Mouse (Mus musculus): ENCODE measurements around the gene Sec22b. TPM values are rescaled to one million over a fixed set of nuclear protein-coding genes. Genes with fewer than 3 reads are reported as not detected.
A peak's percentile ranks its signal among the peaks of the same experiment; 100 is the strongest.

The Sec22b gene
- polyA plus RNA-seq, 1 experiment from 2014 or later = 154 TPM

DNA sequence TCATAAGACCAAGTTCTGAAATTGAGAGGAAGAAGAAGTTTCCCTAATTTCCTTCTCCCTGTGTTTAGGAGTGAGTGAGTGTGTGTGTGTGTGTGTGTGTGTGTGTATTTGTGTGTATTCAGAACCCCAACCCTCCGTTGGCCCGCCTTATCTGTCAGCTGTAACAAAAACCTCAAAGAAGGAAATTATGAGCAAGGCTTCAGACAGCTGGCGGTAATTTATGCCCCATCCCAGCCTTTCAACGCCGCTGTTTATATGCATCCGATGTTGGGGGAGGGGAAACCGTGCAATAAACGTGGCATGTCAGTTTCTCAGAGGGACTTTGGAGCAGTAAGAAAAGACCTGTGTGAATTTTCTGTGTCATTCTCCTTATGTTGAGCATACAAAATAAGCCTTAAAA is 24.7 kb upstream of the Sec22b start:
- Histone ChIP-seq H3K9me3 (no peaks in the 10 kb centered on the region), H3K27ac (no peak overlapping the region), H3K27me3 (ENCODE audit: insufficient read depth, poor library complexity, severe bottlenecking) (no peaks in the 10 kb centered on the region), H3K4me3 (no peak overlapping the region), H3K4me1 (peaks cover 9% of the 10 kb centered on the region; the same call in 1 of the 2 replicates), H3K36me3 (no peaks in the 10 kb centered on the region)
- DNase-seq (ENCODE audit: low spot score) = no peak
- 60% methylated on average over 8 of the region's 8 CpGs for WGBS

DNA sequence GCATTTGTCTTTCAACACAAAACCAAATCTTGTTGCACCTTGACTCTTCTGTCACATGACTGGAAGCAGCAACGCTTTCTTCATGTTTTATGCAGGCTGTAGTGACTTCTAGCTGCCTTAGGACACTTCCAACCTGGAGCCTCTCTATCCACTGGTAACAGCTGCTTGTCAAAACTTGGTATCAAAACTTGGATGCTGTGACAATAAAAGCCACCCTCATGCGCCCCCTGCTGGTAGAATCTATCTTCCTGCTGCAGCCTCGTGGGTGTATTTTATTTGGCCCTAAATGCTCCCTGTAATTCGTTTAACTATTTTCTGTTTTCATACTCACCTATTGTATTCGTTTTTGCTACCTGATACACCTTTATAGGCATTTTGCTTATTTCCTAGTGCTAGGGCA is 21.8 kb upstream of the Sec22b start:
- no peak overlapping the region for H3K4me3 ChIP-seq
- peak; percentile 83 for DNase-seq (ENCODE audit: low spot score)
- H3K9me3 ChIP-seq = no peaks in the 10 kb centered on the region
- peaks cover 9% of the 10 kb centered on the region; the same call in 1 of the 2 replicates for H3K4me1 ChIP-seq
- no peak overlapping the region for H3K27ac ChIP-seq
- no peaks in the 10 kb centered on the region for H3K27me3 ChIP-seq (ENCODE audit: insufficient read depth, poor library complexity, severe bottlenecking)
- WGBS = 17% methylated on average over 5 of the region's 5 CpGs
- H3K36me3 ChIP-seq = no peaks in the 10 kb centered on the region

DNA sequence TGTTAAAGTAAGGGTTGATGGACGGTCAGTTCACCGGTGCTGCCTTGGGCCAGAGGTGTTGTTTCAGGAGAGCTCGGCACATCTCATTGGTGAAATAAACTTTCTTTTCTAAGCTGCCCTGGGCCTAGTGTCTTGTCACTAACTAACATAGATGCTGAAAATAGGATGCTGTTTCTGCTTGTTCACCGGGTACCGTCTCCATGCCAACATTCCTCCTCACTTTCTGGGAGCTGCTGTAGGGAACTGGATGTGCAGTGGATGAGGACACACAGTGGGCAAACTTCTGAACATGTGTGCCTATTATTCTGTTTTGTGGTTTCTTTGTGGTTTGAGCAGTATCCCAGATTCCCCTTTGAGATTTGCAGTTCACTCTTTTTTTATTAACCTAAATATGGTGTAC is 19.4 kb upstream of the Sec22b start:
- no peak for DNase-seq (ENCODE audit: low spot score)
- H3K27ac ChIP-seq = no peak overlapping the region
- WGBS = 93% methylated on average over 5 of the region's 5 CpGs

DNA sequence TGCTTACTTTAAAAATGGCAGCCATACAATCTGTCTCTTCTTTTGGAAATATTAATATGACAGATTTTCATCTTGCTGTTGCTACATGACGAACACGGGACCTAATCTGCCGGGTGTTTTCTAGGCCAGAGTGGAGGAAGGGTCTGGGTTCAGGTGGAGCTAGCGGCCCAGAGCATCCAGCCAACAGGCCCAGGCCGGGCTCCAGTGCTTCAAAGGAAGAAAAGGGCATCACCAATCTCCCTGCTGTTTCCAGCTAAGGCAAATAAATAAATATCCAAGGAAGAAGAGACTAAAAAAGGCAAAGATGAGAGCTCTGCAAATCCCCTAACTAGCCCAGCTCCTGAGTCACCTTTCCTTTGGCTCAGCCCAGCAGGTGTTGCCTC is 13.2 kb upstream of the Sec22b start:
- DNase-seq (ENCODE audit: low spot score) = no peak
- H3K4me1 ChIP-seq = peaks cover 11% of the 10 kb centered on the region
- peak overlapping the region; percentile 68 for H3K4me3 ChIP-seq
- H3K9me3 ChIP-seq = no peaks in the 10 kb centered on the region
- WGBS = 63% methylated on average over 5 of the region's 5 CpGs
- H3K36me3 ChIP-seq = no peaks in the 10 kb centered on the region
- H3K27ac ChIP-seq = no peak overlapping the region
- H3K27me3 ChIP-seq (ENCODE audit: insufficient read depth, poor library complexity, severe bottlenecking) = peaks cover 52% of the 10 kb centered on the region

More for the DNA sequence above, 19.4 kb upstream of the Sec22b start:
- no peaks in the 10 kb centered on the region for H3K27me3 ChIP-seq (ENCODE audit: insufficient read depth, poor library complexity, severe bottlenecking)
- H3K4me1 ChIP-seq = peaks cover 3% of the 10 kb centered on the region; the same call in 1 of the 2 replicates
- no peaks in the 10 kb centered on the region for H3K36me3 ChIP-seq
- no peak overlapping the region for H3K4me3 ChIP-seq
- no peaks in the 10 kb centered on the region for H3K9me3 ChIP-seq

DNA sequence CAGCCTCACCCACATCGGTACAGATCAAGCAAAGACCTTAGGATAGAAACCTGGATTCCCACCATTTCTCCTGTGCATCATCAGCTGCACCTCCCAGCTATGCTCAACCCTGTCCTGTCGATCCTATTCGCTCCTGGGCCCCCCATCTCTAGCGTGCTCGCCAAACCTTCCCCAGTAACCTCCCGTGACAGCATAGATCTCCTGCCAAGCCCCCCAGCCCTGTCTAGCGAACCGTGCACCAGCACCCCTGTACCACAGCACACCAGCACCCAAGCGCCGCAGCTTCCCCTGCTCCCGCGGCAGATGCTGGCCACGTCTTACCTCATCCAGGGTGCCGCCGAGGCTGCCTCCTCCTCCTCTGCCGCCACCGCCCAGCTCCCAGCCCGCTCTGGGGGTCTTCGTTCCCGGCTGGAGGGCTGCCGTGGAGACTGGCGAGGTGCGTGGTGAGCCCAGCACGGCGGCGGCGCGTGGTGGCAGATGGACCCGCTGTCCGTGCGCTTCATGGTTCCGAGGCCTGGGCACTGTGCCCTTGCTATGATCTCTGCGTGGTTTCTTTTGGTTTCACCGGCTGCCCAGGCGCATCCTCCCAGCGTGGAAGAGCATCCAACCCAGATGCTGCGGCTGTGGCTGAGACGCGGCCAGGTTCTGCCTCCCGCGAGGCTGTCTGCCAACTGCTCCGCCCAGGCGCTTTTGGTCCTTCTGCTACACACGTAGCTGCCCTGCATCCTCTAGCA is 12.7 kb upstream of the Sec22b start, which contains the start of gene Pde4dip:
TSS of gene Pde4dip (minus strand) at position 540 of the 734 bp plus-strand sequence.
- peaks cover 11% of the 10 kb centered on the region for H3K4me1 ChIP-seq
- H3K4me3 ChIP-seq = peak within 1 kb of the TSS; percentile 68
- H3K27me3 ChIP-seq (ENCODE audit: insufficient read depth, poor library complexity, severe bottlenecking) = peaks cover 52% of the 10 kb centered on the region
- 3% methylated on average over 44 of the region's 44 CpGs for WGBS
- peak within 1 kb of the TSS; percentile 47 for H3K27ac ChIP-seq
- no peaks in the 10 kb centered on the region for H3K36me3 ChIP-seq
- DNase-seq (ENCODE audit: low spot score) = no peak
- no peaks in the 10 kb centered on the region for H3K9me3 ChIP-seq

DNA sequence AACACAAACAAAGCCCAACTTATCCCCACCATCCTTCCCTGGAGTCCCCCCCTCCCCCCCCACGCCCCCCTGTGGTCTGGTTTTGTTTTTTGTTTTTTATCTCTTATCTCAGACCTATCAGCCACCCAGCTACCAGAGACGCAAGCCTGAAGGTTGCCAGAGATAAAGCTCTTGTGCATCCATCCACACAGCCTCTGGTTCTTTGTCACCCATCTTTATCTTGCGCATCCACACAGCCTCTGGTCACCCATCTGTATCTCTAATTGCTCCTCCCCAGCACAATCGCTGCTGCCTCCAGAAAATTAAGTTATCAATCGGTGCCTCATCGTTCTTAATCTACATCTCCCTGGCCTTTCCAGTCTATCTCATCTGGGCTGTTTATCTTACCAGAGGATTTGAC is 10.8 kb upstream of the Sec22b start:
- DNase-seq (ENCODE audit: low spot score) = no peak
- Histone ChIP-seq H3K36me3 (no peaks in the 10 kb centered on the region), H3K4me3 (no peak overlapping the region), H3K27me3 (ENCODE audit: insufficient read depth, poor library complexity, severe bottlenecking) (peaks cover 52% of the 10 kb centered on the region), H3K4me1 (peaks cover 11% of the 10 kb centered on the region), H3K27ac (no peak overlapping the region), H3K9me3 (no peaks in the 10 kb centered on the region)
- WGBS = 9% methylated on average over 6 of the region's 6 CpGs

DNA sequence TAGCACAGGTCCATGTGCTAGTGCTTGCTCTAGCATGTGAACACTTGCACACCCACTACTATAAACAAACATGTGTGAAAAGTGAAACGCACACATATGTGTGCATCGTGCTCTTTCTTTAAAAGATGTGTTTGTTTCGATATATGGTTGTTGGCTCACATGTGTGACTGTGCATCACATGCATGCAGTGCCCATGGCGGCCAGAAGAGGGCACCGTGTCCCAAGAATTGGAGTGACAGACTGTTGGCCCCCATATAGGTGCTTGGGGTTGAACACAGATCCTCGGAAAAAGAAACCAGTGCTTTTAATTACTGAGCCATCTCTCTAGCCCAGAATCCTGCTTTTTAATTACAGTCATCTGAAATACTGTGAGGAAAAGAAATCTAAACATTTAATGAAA is 6.3 kb upstream of the Sec22b start:
- no peaks in the 10 kb centered on the region for H3K4me1 ChIP-seq
- H3K4me3 ChIP-seq = no peak overlapping the region
- DNase-seq (ENCODE audit: low spot score) = no peak
- no peak overlapping the region for H3K27ac ChIP-seq
- H3K27me3 ChIP-seq (ENCODE audit: insufficient read depth, poor library complexity, severe bottlenecking) = peaks cover 26% of the 10 kb centered on the region
- H3K9me3 ChIP-seq = no peaks in the 10 kb centered on the region
- 45% methylated on average over 6 of the region's 6 CpGs for WGBS
- H3K36me3 ChIP-seq = no peaks in the 10 kb centered on the region

DNA sequence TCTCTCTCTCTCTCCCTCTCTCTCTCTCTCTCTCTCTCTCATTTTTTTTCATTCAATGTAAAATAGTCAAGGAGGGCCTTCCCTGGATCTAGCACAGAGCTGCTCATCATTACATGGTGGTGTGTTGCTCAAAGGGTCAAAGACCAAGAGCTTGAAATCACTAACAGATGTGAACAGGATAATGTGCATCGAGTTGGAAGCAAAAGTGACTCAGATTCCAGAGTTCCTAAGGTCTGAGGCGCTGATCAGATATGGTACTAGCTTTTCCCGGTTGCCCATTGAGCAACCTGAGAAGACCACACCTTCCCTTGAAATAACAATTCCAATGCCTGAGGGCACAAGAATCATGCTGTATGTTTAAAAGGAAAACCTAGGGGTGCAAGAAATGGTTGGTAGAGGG is 2.6 kb upstream of the Sec22b start:
- Histone ChIP-seq H3K9me3 (no peaks in the 10 kb centered on the region), H3K4me1 (peaks cover 14% of the 10 kb centered on the region), H3K4me3 (no peak overlapping the region), H3K27me3 (ENCODE audit: insufficient read depth, poor library complexity, severe bottlenecking) (no peaks in the 10 kb centered on the region), H3K27ac (no peak overlapping the region), H3K36me3 (no peaks in the 10 kb centered on the region; the same call in 1 of the 2 replicates)
- 54% methylated on average over 3 of the region's 3 CpGs for WGBS
- no peak for DNase-seq (ENCODE audit: low spot score)

DNA sequence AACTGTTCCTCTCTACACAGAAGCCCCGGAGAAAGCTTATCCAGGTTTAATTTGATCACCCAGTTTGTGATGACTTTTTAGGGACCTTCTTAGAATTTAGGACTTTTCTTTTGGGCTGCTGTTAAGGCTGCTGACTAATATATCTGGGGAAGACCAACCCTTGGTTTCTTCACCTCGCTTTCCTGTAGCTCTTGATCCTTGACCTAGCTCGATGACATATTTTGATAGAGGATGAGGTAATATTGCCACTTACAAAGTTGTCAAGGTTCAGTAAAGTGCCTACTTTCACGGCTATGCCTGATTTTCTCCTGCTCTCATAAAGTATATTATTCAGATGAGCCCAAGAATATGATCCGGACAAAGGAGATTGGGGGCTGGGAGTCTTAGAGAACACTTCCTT is 596 bp downstream of the Sec22b start:
- Histone ChIP-seq H3K9me3 (no peaks in the 10 kb centered on the region), H3K4me1 (peaks cover 14% of the 10 kb centered on the region), H3K4me3 (peak overlapping the region; percentile 97), H3K36me3 (no peaks in the 10 kb centered on the region; the same call in 1 of the 2 replicates), H3K27me3 (ENCODE audit: insufficient read depth, poor library complexity, severe bottlenecking) (no peaks in the 10 kb centered on the region), H3K27ac (peak overlapping the region; percentile 91)
- no peak for DNase-seq (ENCODE audit: low spot score)
- WGBS = 14% methylated on average over 5 of the region's 5 CpGs

DNA sequence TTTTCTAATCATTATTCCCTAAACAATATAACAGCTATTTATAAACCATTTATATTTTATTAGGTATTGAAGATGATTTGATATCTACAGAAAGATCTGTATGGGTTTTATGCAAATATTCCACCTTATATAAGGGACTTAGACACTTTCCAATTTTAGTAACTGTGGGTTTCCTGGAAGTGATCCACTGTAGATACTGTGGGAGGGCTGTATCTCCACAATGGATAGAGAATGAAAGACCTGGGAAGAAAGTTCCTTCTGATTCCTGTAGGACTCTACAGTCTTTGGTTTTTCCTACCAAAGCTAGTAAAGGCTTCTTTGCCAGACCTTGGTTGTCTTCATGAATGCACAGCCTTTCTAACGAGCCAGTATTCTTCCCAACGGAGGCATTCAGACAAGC is 8.7 kb downstream of the Sec22b start:
- no peak for DNase-seq (ENCODE audit: low spot score)
- Histone ChIP-seq H3K27ac (no peak overlapping the region), H3K36me3 (peaks cover 33% of the 10 kb centered on the region), H3K4me3 (no peak overlapping the region), H3K27me3 (ENCODE audit: insufficient read depth, poor library complexity, severe bottlenecking) (no peaks in the 10 kb centered on the region), H3K9me3 (no peaks in the 10 kb centered on the region), H3K4me1 (no peaks in the 10 kb centered on the region)
- WGBS = 94% methylated on average over 2 of the region's 2 CpGs

DNA sequence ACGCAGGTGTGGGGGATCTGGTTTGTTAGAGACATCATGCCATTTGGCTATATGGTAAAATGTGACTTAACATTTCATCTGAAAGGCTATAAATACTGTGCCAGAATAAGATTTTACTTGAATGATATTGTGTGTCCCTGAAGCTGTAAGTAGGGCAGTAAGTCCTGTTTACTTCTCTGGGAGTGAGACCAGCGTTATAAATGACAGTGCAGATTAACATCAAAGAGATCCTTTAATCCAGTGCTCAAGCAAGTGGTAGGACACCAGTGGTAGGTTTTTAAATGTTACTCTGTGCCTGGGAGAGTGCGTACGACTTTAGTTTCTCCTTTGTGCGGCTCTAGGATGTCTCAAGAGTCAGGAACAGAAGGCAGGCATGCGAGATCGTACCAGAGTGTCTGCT is 10.1 kb downstream of the Sec22b start:
- DNase-seq (ENCODE audit: low spot score) = no peak
- H3K9me3 ChIP-seq = no peaks in the 10 kb centered on the region
- no peak overlapping the region for H3K27ac ChIP-seq
- peaks cover 45% of the 10 kb centered on the region for H3K36me3 ChIP-seq
- H3K4me1 ChIP-seq = no peaks in the 10 kb centered on the region
- no peak overlapping the region for H3K4me3 ChIP-seq
- 87% methylated on average over 7 of the region's 7 CpGs for WGBS
- H3K27me3 ChIP-seq (ENCODE audit: insufficient read depth, poor library complexity, severe bottlenecking) = no peaks in the 10 kb centered on the region

DNA sequence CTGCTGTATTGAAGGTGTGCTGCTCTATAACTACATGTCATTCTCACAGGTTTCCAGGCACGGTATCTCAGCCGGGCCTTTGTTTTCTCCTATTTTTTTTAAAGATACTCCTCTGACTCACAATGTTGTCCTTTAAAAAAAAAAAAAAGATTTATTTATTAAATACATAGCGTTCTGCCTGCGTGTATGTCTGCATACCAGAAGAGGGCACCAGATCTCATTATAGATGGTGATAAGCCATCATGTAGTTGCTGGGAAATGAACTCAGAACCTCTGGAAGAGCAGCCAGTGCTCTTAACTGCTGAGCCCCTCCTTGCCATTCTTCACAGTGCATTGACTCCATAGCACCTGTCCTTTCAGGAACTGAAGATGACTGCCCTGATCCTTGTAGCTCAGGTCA is 14.1 kb downstream of the Sec22b start:
- 85% methylated on average over 4 of the region's 4 CpGs for WGBS
- peaks cover 61% of the 10 kb centered on the region for H3K36me3 ChIP-seq
- H3K4me1 ChIP-seq = no peaks in the 10 kb centered on the region
- H3K27ac ChIP-seq = no peak overlapping the region
- H3K9me3 ChIP-seq = no peaks in the 10 kb centered on the region
- no peak for DNase-seq (ENCODE audit: low spot score)
- H3K4me3 ChIP-seq = no peak overlapping the region
- H3K27me3 ChIP-seq (ENCODE audit: insufficient read depth, poor library complexity, severe bottlenecking) = no peaks in the 10 kb centered on the region

DNA sequence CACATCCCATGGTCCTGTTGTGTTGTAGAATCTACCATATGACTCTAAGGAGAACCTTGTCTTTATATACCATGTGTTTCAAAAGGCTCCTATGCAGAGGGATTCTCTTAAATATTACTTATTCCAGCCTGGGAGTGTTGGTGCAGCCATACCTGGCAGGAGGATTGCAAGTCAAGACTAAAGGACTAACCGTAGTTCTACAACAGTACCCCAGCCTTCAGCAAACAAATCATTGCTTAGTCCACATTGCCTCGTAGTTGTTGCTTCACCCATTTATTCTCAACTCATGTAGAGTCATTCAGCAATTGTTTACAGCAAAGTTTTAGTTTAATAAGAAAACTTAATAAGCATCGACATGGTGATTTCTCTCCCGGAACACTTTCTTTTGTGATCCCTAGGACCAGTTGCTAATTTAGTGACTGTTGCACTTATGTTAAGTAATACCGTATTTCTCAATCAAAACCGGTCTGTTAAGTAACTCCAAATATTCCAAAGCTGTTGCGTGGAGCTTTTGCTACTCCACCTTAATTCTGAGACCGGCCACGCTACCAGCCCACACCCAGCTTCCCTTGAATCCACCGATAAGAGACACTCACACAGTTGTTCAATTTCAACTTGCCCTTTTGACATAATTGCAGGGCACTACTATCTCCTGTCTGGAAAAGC is 18.0 kb downstream of the Sec22b start:
- no peaks in the 10 kb centered on the region for H3K9me3 ChIP-seq
- 95% methylated on average over 10 of the region's 10 CpGs for WGBS
- H3K27me3 ChIP-seq (ENCODE audit: insufficient read depth, poor library complexity, severe bottlenecking) = no peaks in the 10 kb centered on the region
- peaks cover 83% of the 10 kb centered on the region for H3K36me3 ChIP-seq
- DNase-seq (ENCODE audit: low spot score) = no peak
- H3K4me3 ChIP-seq = no peak overlapping the region
- no peak overlapping the region for H3K27ac ChIP-seq
- H3K4me1 ChIP-seq = no peaks in the 10 kb centered on the region
